Mouse (Mus musculus): Measurements from ENCODE around the gene Klra1. TPM values are rescaled to one million over a fixed set of nuclear protein-coding genes. Genes with fewer than 3 reads are reported as not detected.
"Not testable (repeated sequence)": the region's sequence is repeated elsewhere in the genome, so short reads cannot be mapped to it uniquely, and the experiment has no call there.

Gene Klra1
- polyA plus RNA-seq (2015; fragmentation: Nextera tagmentation; extraction: Ambion mirVana): not detected in 2 replicates

- Histone ChIP-seq H3K27me3 (replicated peaks; ENCODE audit: insufficient read depth, low read length) (no peaks in the 10 kb centered on the region), H3K27ac (ENCODE audit: low read length) (no peak within 1 kb of the TSS), H3K9ac (replicated peaks; ENCODE audit: low read depth) (no peak within 1 kb of the TSS), H3K4me3 (ENCODE audit: low read depth, low read length) (no peak within 1 kb of the TSS), H3K4me1 (ENCODE audit: insufficient read depth, low read depth, low read length) (no peaks in the 10 kb centered on the region), H3K36me3 (ENCODE audit: insufficient read depth, low read length) (no peaks in the 10 kb centered on the region), H3K9me3 (ENCODE audit: low read length) (no peaks in the 10 kb centered on the region), H3K4me2 (replicated peaks; ENCODE audit: low read depth, low read length) (no peak within 1 kb of the TSS)
- DNase-seq (ENCODE audit: low spot score): no peak
- ATAC-seq: no peak
- TF ChIP-seq EP300 (IDR thresholded peaks at IDR 0.05) (no peak), CTCF (IDR thresholded peaks at IDR 0.05) (no peak)
- WGBS: 63% methylated on average over 2 of the region's 2 CpGs
Measured at GRCm38 (mm10) chr6:130386750-130387149, at the start of gene Klra1. Gene Klra1 (minus strand): TSS chr6:130386874.

- H3K4me1 ChIP-seq (ENCODE audit: insufficient read depth, low read depth, low read length): no peaks in the 10 kb centered on the region
- no peak overlapping the region for H3K4me3 ChIP-seq (ENCODE audit: low read depth, low read length)
- TF ChIP-seq EP300 (IDR thresholded peaks at IDR 0.05) (no peak), CTCF (IDR thresholded peaks at IDR 0.05) (no peak)
- no peaks in the 10 kb centered on the region for H3K36me3 ChIP-seq (ENCODE audit: insufficient read depth, low read length)
- no peak overlapping the region for H3K9ac ChIP-seq (replicated peaks; ENCODE audit: low read depth)
- no peaks in the 10 kb centered on the region for H3K9me3 ChIP-seq (ENCODE audit: low read length)
- H3K27ac ChIP-seq (ENCODE audit: low read length): no peak overlapping the region
- WGBS: 78% methylated on average over 4 of the region's 4 CpGs
- DNase-seq (ENCODE audit: low spot score): no peak
- no peaks in the 10 kb centered on the region for H3K27me3 ChIP-seq (replicated peaks; ENCODE audit: insufficient read depth, low read length)
- no peak for ATAC-seq
- H3K4me2 ChIP-seq (replicated peaks; ENCODE audit: low read depth, low read length): no peak overlapping the region
Measured at GRCm38 (mm10) chr6:130429511-130429910, 42.8 kb upstream of the Klra1 start.

- WGBS: 83% methylated on average over 2 of the region's 2 CpGs
- Histone ChIP-seq H3K9me3 (ENCODE audit: low read length) (peaks cover 2% of the 10 kb centered on the region; the same call in 1 of the 2 replicates), H3K4me2 (replicated peaks; ENCODE audit: low read depth, low read length) (no peak overlapping the region), H3K27ac (ENCODE audit: low read length) (no peak overlapping the region), H3K9ac (replicated peaks; ENCODE audit: low read depth) (no peak overlapping the region), H3K4me3 (ENCODE audit: low read depth, low read length) (no peak overlapping the region), H3K27me3 (replicated peaks; ENCODE audit: insufficient read depth, low read length) (no peaks in the 10 kb centered on the region), H3K4me1 (ENCODE audit: insufficient read depth, low read depth, low read length) (no peaks in the 10 kb centered on the region), H3K36me3 (ENCODE audit: insufficient read depth, low read length) (no peaks in the 10 kb centered on the region)
- TF ChIP-seq EP300 (IDR thresholded peaks at IDR 0.05) (no peak), CTCF (IDR thresholded peaks at IDR 0.05) (no peak)
- no peak for ATAC-seq
- no peak for DNase-seq (ENCODE audit: low spot score)
Measured at GRCm38 (mm10) chr6:130419158-130419557, 32.5 kb upstream of the Klra1 start.

GRCm38 (mm10) chr6:130404882-130405281 is 18.2 kb upstream of the Klra1 start:
- no peak overlapping the region for H3K4me3 ChIP-seq (ENCODE audit: low read depth, low read length)
- no peak for ATAC-seq
- H3K4me2 ChIP-seq (replicated peaks; ENCODE audit: low read depth, low read length): no peak overlapping the region
- DNase-seq (ENCODE audit: low spot score): no peak
- H3K36me3 ChIP-seq (ENCODE audit: insufficient read depth, low read length): no peaks in the 10 kb centered on the region
- no peak overlapping the region for H3K27ac ChIP-seq (ENCODE audit: low read length)
- no peak overlapping the region for H3K9ac ChIP-seq (replicated peaks; ENCODE audit: low read depth)
- WGBS: 41% methylated on average over 1 of the region's 1 CpGs
- TF ChIP-seq CTCF (IDR thresholded peaks at IDR 0.05) (no peak), EP300 (IDR thresholded peaks at IDR 0.05) (no peak)
- no peaks in the 10 kb centered on the region for H3K4me1 ChIP-seq (ENCODE audit: insufficient read depth, low read depth, low read length)
- no peaks in the 10 kb centered on the region for H3K9me3 ChIP-seq (ENCODE audit: low read length)
- no peaks in the 10 kb centered on the region for H3K27me3 ChIP-seq (replicated peaks; ENCODE audit: insufficient read depth, low read length)

GRCm38 (mm10) chr6:130385803-130386202 is 871 bp downstream of the Klra1 start:
- Histone ChIP-seq H3K4me1 (ENCODE audit: insufficient read depth, low read depth, low read length) (no peaks in the 10 kb centered on the region), H3K36me3 (ENCODE audit: insufficient read depth, low read length) (no peaks in the 10 kb centered on the region), H3K4me3 (ENCODE audit: low read depth, low read length) (no peak overlapping the region), H3K9ac (replicated peaks; ENCODE audit: low read depth) (no peak overlapping the region), H3K9me3 (ENCODE audit: low read length) (no peaks in the 10 kb centered on the region), H3K4me2 (replicated peaks; ENCODE audit: low read depth, low read length) (no peak overlapping the region), H3K27ac (ENCODE audit: low read length) (no peak overlapping the region), H3K27me3 (replicated peaks; ENCODE audit: insufficient read depth, low read length) (no peaks in the 10 kb centered on the region)
- 36% methylated on average over 1 of the region's 1 CpGs for WGBS
- TF ChIP-seq EP300 (IDR thresholded peaks at IDR 0.05): no peak
- no peak for TF ChIP-seq CTCF (IDR thresholded peaks at IDR 0.05)
- ATAC-seq (no peak), DNase-seq (ENCODE audit: low spot score) (no peak)

- no peak for TF ChIP-seq CTCF (IDR thresholded peaks at IDR 0.05)
- TF ChIP-seq EP300 (IDR thresholded peaks at IDR 0.05): no peak
- Histone ChIP-seq H3K4me1 (ENCODE audit: insufficient read depth, low read depth, low read length) (no peaks in the 10 kb centered on the region), H3K9me3 (ENCODE audit: low read length) (no peaks in the 10 kb centered on the region), H3K27ac (ENCODE audit: low read length) (no peak overlapping the region), H3K4me3 (ENCODE audit: low read depth, low read length) (no peak overlapping the region), H3K4me2 (replicated peaks; ENCODE audit: low read depth, low read length) (no peak overlapping the region), H3K9ac (replicated peaks; ENCODE audit: low read depth) (no peak overlapping the region), H3K36me3 (ENCODE audit: insufficient read depth, low read length) (no peaks in the 10 kb centered on the region), H3K27me3 (replicated peaks; ENCODE audit: insufficient read depth, low read length) (no peaks in the 10 kb centered on the region)
- ATAC-seq: no peak
- no peak for DNase-seq (ENCODE audit: low spot score)
- WGBS: 64% methylated on average over 4 of the region's 4 CpGs
Measured at GRCm38 (mm10) chr6:130382375-130382774, 4.3 kb downstream of the Klra1 start.

GRCm38 (mm10) chr6:130345381-130345780 is 41.3 kb downstream of the Klra1 start:
- not testable (repeated sequence) for H3K9me3 ChIP-seq (ENCODE audit: low read length); H3K9ac ChIP-seq (replicated peaks; ENCODE audit: low read depth); ATAC-seq; H3K27ac ChIP-seq (ENCODE audit: low read length); H3K4me2 ChIP-seq (replicated peaks; ENCODE audit: low read depth, low read length); DNase-seq (ENCODE audit: low spot score); H3K4me3 ChIP-seq (ENCODE audit: low read depth, low read length); H3K36me3 ChIP-seq (ENCODE audit: insufficient read depth, low read length); H3K4me1 ChIP-seq (ENCODE audit: insufficient read depth, low read depth, low read length); H3K27me3 ChIP-seq (replicated peaks; ENCODE audit: insufficient read depth, low read length)
- WGBS: 21% methylated on average over 1 of the region's 1 CpGs

- DNase-seq (ENCODE audit: low spot score); H3K4me2 ChIP-seq (replicated peaks; ENCODE audit: low read depth, low read length); ATAC-seq; H3K27me3 ChIP-seq (replicated peaks; ENCODE audit: insufficient read depth, low read length); H3K4me3 ChIP-seq (ENCODE audit: low read depth, low read length); H3K4me1 ChIP-seq (ENCODE audit: insufficient read depth, low read depth, low read length); H3K36me3 ChIP-seq (ENCODE audit: insufficient read depth, low read length); H3K27ac ChIP-seq (ENCODE audit: low read length); H3K9ac ChIP-seq (replicated peaks; ENCODE audit: low read depth); H3K9me3 ChIP-seq (ENCODE audit: low read length): not testable (repeated sequence)
- 72% methylated on average over 2 of the region's 2 CpGs for WGBS
Measured at GRCm38 (mm10) chr6:130341973-130342372, 44.7 kb downstream of the Klra1 start.
